Mouse (Mus musculus) T-helper 1 cell (primary cell): ENCODE measurements around the gene Mep1a.
"Not testable (repeated sequence)": the region's sequence is repeated elsewhere in the genome, so short reads cannot be mapped to it uniquely, and the experiment has no call there.

Experiments
- in situ Hi-C: fragments of 300-600 bp; cut with MboI, MseI; formaldehyde crosslinking; loops from one replicate; pipeline ENCODE4 v1.15.1; 2025; ENCODE audit warnings: high pct_unique_total_duplicates

Gene Mep1a

DNA sequence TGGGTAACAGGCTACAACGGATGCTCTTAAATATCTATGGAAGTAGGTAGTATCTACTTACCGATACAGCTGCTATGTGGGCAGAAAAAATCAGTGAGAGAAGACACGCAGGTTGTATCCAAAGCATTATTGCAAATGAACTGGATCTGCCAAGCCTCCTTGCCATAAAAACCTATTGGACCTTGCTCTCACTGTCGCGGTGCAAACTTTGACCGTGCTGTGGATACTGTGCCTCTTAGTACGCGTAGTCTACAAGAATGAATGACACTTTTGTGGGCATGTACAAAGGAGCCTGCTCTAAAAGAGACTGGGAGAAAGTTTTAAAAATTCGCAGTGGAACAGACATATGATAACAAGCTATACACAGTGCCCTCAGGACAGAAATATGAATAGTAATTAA, at the start of gene Mep1a:
Mep1a (minus strand) TSS at position 221 of the 400 bp plus-strand sequence.
- in situ Hi-C loops = no loop called here

DNA sequence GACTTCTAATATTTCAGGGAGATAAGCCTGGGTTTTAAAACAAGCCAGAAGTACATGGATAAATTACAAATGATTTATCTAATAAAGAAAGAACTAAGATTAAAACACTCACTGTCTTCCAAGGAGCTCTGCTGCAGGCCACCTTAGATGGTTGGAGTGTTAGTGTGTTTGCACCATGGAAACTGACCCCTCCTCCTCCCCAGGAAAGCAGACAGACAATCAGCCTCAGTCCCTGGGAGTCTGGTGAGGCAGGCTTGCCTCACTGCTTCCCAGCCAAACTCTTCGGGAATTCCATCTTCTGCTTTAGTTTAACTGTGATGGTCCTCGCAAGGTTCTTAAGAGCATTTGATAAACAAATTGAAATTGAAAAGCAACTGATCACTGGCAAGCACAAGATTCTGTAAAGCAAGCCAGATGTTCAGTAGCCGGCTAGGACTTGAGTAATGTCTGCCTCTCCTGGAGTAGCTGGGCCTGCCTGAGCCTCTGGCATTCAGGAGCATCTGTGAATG, 48.6 kb upstream of the Mep1a start:
- in situ Hi-C loops = no loop called here

DNA sequence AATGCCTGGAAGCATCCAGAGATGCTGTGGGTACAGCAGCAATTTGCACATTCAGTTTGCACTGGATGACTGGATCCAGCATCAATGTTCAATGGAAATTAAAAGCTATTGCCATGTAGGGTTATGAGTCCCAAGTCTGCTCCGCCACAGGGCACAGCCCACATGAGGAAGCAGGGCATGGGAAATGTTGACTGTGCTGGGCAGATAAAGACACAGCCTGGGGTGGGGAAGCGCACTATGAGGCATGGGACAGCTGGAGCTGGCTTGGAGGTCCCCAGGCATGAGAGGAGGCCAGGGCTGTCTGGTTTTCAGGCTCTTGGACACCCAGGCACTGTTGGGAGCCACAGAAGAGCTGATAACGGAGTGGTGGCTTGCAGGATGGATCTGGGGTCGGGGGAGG, 41.4 kb upstream of the Mep1a start:
- in situ Hi-C loops = no loop called here

DNA sequence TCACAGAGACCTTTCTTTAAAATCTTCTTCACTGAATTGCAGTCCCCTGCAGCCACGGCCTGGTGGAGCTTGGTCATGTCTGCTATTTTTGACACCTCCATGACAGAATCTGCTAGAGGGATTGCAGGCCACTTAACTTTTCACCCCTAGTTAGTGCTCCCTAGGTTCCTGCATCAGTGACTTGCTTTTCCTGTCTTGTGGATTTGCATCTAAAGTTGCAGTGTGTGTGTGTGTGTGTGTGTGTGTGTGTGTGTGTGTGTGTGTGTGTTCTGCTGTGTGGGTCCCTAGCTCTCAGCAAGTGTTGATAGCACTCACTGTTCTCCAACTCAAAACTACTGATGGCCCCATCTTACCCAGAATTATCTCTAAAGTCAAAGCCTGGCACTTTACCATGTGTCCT, 40.9 kb upstream of the Mep1a start, which contains the start of gene Ankrd66:
Ankrd66 (minus strand) TSS at position 101 of the 400 bp plus-strand sequence.
- in situ Hi-C loops = no loop called here

DNA sequence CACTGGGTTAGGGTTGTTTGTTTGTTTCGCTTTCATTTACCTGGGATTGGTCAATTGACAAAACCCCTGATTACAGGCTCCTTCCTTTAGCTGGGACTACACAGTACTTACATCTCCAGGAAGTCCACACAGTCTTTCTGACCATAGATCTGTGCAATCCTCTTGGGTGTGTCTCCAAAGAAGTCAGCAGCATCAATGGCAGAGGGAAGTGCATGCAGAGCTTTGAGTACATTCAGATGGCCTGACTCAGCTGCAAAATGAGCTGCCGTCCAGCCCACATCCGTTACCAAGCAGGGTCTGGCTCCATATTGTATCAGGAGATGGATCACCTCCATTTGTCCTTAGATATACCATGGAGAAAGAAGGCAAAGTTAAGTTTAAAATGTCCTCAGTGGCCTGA, 36.2 kb upstream of the Mep1a start:
- in situ Hi-C loops = no loop called here

DNA sequence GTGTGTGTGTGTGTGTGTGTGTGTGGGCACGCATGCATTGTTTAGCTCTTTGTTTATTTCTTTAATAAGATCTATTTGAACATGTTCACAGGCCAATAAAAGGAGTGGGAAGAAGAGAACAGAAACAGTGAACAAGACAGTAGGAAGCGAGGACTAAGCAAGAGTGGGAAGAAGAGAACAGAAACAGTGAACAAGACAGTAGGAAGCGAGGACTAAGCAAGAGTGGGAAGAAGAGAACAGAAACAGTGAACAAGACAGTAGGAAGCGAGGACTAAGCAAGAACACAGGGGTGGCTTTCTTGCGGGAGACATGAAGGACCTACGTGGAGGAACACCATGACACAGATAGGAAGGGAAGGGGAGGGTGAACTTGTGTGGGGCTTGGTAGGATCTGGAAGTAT, 34.2 kb upstream of the Mep1a start:
- in situ Hi-C loops = not testable (repeated sequence)

DNA sequence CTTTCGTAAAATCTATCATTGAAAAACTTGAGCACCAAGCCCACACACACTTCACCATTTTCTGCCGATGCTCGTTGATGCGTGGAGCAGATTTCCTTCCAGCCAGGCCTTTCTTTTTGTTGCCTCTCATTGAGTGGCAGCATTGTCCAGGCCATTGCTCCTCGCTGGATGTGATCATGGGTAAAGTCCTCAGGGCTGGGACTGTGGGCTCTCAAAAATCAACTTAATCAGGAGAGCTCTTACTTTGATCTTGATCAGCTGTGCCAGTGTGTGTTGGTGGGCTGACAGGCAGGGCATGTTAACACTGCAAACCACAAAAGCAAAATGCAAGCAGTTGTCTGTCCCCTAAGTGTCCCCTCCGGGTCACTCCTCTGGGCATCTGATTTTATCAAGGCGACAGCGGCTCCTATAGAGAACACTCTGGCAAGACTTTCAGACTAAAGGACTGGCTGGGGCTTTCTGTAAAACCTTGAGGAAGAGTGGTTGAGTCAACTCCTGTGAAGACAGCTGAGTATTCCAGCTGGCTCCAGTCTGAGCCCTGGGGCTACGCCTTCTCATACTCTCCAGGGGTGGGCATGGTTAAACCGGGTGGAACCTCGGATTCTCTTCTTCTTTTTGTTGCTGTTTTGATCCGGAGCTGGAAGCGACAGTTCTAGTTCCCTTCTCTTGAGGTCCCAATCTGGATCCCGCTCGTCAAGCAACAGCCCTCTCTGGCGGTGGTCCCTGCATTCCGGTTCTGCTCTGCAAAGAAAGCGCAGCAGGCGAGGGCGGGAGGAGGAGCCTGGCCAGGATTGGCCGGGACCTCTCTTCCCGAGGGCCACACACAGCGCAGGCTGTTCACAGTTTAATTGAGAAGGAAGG, 32.0 kb upstream of the Mep1a start:
- in situ Hi-C loops = no loop called here

DNA sequence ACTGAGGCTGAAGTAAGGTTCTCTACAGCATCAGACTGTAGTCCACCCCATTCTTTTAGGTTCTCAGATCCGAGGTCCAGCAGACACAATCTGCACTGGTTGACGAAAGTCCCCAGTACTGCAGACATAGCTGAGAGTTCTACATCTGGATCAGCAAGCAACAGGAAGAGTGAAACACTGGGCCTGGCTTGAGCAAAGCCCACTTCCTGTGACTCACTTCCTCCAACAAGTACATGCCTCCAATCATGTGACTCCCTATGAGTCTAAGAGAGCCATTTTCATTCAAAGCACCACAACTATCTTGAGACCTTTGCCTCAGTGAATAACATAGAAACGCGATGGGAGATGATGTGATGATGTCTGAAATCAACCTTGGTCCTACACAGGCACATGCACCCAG, 28.6 kb upstream of the Mep1a start:
- in situ Hi-C loops = no loop called here

DNA sequence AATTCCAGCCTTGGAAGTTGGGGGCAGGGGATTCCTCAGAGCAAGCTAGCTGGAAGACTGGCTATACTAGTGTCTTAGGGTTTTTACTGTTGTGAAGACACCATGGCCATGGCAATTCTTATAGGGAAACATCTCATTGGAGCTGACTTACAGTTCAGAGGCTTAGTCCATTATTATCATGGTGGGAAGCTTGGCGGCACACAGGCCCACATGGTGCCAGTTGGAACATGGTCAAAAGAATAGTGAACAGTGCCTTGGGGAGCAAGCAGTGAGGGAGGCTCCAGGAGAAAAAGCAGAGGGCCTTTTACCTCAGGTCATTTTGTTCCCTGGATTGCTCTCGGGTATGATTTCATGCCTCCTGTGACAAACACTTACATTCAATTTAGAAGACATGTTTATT, 27.9 kb upstream of the Mep1a start:
- in situ Hi-C loops = no loop called here

DNA sequence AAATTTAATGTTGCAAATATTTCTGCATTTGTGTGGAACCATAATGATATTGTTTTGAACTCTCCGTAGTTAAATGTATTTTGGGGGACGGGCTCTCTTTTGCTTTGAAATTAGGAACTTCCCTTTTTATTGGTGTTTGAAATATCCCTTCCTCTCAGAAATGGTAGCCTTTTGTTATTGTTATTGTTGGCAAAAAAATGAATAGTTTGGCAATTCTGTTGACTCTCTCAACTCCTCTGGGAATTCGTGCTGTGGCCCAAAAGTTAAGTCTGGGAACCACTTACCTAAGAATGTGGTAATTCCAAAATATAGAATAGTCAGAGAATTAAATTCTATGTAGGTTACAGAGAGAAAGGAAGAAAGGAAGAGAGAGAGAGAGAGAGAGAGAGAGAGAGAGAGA, 17.6 kb upstream of the Mep1a start:
- in situ Hi-C loops = loop anchor here (5.0 kb wide), 1 partner anchor 72 kb away; no protein-coding TSS in a partner anchor

DNA sequence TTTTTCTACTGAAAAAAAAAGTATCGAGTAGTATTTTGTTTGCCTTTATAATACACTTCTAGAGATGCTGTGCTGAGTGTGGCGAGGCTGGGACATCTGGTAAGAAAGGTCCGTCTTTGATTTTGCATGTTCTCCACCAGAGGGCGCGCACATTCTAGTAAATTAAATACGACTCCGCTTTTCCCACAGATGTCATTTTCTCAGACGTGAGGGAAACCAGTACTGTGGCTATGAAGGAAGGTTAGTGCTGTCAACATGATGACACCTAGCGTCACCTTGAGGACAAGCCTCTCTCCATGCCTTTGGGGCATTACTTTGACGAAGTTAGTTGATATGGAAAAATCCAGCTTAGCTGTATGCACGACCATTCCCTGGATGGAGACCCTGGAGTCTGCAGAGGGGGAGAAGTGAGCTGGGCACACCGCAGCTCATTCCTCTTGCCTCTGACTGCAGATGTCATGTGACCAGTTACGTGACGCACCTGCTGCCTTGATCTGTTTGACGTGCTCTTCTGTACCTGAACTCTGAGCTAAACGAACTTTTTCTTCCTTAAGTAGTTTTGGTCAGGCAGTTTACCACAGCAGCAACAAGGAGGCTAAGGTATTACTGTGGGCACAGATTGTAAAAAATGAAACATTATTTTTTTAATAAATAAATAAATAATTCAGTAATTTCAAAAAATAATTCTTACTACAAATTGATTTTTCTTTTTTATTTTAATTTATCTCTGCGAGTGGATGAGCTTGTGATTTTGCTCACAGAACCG, 16.2 kb upstream of the Mep1a start:
- in situ Hi-C loops = no loop called here

DNA sequence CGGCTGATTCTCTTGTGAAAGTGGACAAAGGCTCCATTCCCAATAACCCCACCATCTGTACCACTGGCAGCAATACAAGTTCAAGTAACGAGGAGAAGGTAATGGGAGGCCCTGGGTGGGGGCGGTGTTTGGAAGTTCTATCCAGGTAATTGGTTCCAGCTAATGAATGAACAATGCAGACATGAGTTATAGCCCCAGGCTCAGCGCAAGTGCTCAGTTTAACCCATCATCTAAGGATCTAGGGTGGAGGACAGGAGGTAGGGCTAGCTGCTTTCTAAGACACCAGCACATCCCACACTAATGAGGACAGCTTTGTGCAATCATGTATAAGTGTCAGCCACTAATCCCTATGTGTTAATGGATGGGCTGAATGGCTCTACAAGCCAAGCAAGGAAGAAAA, 8.2 kb upstream of the Mep1a start:
- in situ Hi-C loops = no loop called here

DNA sequence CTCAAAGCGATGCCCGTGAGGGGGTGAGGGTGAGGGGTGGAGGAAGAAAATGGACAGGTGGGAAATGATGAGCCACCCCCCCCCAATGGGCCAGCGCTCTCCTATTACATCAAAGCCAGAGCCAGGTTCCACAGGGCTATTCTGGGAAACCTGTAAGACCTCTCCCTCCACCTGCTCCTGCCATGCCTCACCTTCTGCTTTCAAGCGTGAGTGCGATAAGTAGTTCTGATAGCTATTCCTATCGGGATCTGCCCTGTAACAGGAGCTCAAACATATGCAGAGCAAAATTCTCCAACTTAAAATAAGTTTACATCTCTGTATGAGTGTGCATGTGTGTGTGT, 2.0 kb upstream of the Mep1a start:
- in situ Hi-C loops = no loop called here

DNA sequence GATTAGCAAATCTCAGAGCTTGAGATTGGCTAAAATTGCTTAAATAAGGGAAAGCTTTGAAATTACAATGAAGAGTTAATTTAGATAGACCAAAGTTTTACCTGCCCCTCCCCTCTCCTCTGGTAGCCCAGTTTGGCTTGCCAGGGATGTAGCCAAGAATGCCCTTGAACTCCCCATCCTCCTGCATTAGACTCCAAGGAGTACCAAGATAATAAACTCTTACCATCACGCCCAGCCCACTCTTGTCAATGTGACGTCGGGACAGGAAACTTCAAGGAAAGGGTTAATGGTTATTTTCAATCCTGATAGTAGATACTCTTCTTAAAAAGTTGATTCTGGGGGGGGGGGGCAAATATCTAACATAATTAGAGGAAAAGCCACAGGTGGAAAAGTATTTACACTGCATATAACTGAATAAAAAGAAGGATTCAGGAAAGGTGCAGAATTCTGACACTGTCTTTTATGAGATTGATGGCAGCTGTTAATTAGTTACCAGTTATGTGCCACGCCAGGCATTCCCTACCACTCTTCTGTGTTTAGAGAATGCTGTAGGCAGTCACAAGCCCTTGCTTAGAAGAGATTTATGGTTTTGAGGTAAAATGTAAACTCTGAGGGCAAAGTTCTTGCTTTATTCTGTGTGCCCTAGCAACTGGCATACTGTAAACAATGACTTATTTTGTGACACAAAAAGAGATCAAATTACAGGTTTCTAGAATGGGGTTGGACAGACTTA, 1.4 kb upstream of the Mep1a start:
- in situ Hi-C loops = no loop called here

DNA sequence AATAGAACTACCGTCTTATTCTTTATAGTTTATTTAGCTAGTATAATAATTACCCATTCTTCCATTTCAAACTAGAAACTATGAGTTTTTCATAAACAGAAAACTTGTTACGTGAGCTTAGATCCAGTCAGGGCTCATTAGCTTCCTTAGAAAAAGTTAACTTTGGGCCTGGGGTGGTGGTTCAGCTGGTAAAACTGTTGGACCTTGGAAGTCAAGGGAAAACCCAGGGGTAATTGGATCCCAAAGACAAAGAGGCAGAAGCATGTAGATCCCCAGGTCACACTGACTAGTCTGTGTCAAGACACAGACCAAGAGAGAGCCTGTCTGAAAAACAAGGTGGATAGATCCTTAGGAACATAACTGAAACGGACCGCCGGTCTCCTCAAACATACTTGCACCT, 981 bp downstream of the Mep1a start:
- in situ Hi-C loops = no loop called here

DNA sequence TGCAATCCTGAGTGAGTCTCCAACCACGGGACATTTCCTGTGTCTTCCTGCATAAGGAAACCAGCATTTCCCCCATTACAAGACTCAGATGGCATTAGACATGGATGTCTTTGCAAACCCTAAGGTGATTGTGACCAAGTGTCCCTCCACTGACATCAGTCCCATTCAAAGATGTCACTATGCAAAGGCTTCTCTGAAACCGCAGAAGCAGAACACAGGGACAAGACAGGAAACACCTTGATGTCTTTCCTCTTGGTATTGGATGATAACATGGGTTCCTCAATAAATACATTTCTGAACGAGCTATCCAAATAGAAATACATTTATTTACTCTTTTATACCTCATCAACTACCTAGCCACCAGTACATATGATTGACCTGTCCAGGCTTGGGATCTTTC, 1.4 kb downstream of the Mep1a start:
- in situ Hi-C loops = no loop called here

DNA sequence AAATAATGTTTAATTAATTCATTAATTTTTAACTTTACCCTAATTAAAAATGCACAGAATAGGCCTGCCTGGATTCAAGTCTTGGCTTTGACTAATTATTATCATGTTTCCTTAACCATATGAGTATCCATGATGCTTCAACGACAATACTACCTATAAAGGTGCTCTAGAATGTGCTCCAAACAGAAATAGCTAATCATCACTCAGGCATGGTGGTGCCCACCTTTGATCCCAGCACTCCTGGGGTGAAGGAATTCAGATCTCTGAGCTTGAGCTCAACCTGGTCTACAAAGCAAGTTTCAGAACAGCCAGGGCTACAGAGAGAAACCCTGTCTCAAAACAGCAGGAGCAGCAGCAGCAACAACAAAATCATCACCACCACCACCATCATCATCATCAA, 2.1 kb downstream of the Mep1a start:
- in situ Hi-C loops = no loop called here

DNA sequence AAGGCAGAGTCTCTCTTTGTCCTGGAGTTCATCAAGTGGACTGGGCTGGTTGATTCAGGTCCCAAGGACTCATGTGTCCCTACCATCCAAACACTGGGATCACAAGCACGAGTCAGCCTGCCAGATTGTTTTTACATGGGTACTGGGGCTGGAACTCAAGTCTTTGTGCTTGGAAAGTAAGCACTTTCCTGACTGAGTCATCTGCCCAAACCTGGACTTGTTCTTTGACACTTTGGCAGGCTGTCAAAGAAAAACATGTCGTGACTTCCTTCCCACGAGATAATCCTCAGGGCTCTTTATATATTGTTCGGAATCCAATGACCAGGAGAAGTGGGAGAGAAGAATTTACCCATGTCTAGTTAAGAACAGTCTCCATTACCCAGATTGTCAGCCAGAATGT, 5.1 kb downstream of the Mep1a start:
- in situ Hi-C loops = no loop called here

DNA sequence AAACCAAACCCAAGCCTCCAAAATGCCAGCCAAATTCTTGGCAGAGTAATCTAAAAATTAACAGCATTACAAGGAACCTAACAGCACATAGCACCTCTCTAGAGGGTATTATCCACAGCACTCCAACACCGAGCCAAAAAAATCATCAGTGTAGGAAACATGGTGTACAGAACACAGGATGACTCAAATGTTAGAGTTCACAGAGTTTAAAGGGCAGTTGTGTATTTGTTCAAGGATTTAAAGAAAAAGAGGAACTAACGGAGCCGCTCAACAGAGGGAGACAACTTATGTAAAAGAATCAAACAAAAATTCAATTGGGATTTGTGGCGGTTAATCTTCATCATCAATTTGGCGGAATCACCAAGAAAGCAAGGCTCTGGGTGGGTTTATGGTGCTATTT, 7.1 kb downstream of the Mep1a start:
- in situ Hi-C loops = no loop called here

DNA sequence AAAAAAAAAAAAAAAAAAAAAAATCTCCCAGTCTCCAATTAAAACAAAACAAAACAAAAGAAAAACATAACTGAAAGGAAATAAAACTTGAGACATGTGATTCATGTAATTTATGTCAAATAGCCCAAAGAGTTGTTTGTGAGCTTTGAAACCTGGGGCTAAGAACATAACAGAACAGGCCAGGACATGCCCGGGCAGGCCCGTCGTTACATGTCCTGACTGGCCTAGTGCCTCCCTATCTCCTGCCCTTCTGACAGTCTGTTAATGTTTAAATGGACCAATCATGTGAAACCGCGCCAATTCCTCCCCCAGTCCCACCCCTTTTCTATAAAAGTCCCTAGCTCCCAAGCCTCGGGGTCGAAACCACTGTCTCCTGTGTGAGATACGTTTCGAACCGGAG, 12.2 kb downstream of the Mep1a start:
- in situ Hi-C loops = not testable (repeated sequence)

DNA sequence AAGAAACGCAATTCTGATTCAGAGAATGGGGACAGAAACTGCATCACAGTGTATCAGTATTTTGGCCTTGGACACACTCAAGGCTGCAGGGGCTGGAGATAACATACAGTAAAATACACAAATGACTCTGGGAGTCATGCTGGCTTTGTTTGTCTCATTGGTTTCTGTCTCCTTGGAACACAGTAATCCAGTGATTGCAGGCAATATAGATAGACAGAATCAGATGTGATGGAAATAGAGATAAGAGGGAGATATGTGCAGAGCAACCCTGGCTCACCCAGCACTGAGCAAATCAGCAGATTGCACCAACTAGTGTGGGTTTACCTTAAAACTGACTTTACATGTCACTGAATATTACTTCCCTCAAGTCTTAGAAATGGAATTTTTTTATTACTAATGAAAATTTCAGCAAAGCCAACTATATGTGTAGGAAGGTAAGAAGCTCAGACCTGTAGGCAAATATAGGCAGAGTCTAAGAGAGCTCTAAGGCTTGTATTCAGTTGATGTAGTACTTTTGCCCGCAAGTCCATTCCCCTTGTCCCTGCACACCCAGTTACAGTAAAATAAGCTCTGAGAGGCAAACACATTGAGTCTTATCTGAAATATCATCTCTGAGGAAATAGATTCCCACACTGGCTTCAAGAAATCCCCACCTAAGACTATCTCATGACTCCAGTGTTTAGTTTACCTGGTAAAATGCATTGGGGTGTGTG, 14.0 kb downstream of the Mep1a start:
- in situ Hi-C loops = no loop called here

DNA sequence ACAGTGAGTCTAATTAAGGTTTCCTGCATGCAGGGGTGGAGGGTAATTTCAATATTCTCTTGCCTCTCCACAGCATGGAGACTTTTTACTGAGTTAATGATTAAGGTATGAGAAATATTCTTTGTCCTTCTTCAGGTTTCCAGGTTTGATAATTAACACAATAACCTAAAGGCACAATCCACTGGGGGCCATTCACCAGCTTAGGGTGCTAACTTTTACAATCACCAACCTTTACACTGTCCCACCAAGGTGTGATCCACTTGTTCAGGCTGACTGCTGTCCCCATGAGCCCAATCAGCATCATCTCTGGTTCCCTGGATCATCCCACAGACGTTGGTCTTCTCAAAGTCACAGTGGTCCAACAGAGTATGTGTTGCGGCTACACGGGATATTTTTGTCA, 16.6 kb downstream of the Mep1a start:
- in situ Hi-C loops = no loop called here
